Mouse (Mus musculus) CH12.LX (cell line): ENCODE measurements around the gene Calcoco1. TPM values are rescaled to one million over a fixed set of nuclear protein-coding genes. Genes with fewer than 3 reads are reported as not detected.

Experiments
- DNase-seq: peaks from one replicate; pipeline ENCODE4 v3.0.0-alpha.2; 2013; ENCODE audit errors: extremely low read depth
- H3K27ac ChIP-seq: 2 replicates; pipeline ENCODE4 v1.5.1; 2012; ENCODE audit warnings: low read depth, mild to moderate bottlenecking, control low read depth, moderate library complexity; ENCODE audit not compliant: insufficient read depth
- H3K27me3 ChIP-seq: replicated peaks from 2 replicates; pipeline ENCODE3; 2012; ENCODE audit warnings: inconsistent platforms
- H3K36me3 ChIP-seq, 2 experiments: replicated peaks in 1 of 2; 2 replicates each; pipeline versions ENCODE3 to v1.6.1; 2012; ENCODE audit warnings: inconsistent platforms in 1 of 2, low read length in 1 of 2, mild to moderate bottlenecking in 1 of 2, mixed read lengths in 1 of 2, moderate library complexity in 1 of 2; ENCODE audit not compliant: control insufficient read depth in 1 of 2, insufficient read depth in 1 of 2
- H3K4me1 ChIP-seq, 2 experiments: 2 replicates each; pipeline ENCODE4 v1.6.1; 2012; ENCODE audit warnings: inconsistent platforms in 1 of 2, moderate library complexity in 1 of 2; ENCODE audit not compliant: insufficient read depth in 2 of 2, control insufficient read depth in 1 of 2
- H3K4me2 ChIP-seq: 2 replicates; pipeline ENCODE4 v1.6.1; 2012; ENCODE audit warnings: low read depth, mild to moderate bottlenecking, control low read depth; ENCODE audit not compliant: poor library complexity, insufficient read depth, severe bottlenecking
- H3K4me3 ChIP-seq, 3 experiments: fragments of 150-350 bp in 1 of 3; sonication (generic) in 1 of 3; replicated peaks in 1 of 3; 2 replicates each; pipeline versions ENCODE3 to v1.5.1; 2011 to 2012; ENCODE audit warnings: low read depth in 2 of 3, low read length in 2 of 3, mild to moderate bottlenecking in 2 of 3, moderate library complexity in 2 of 3, control low read depth in 1 of 3, improper control_type of control experiment in 1 of 3, inconsistent platforms in 1 of 3, mixed read lengths in 1 of 3; ENCODE audit not compliant: poor library complexity in 1 of 3
- H3K79me2 ChIP-seq: replicated peaks from 2 replicates; pipeline ENCODE4 v1.6.1; 2012; ENCODE audit warnings: mild to moderate bottlenecking, moderate library complexity; ENCODE audit not compliant: control insufficient read depth, poor library complexity, insufficient read depth, severe bottlenecking; ENCODE audit errors: extremely low read depth
- H3K9ac ChIP-seq: 2 replicates; pipeline ENCODE4 v1.6.1; 2012; ENCODE audit warnings: low read depth, mild to moderate bottlenecking, control low read depth, moderate library complexity; ENCODE audit not compliant: insufficient read depth
- H3K9me3 ChIP-seq: replicated peaks from 2 replicates; pipeline ENCODE3; 2012; ENCODE audit warnings: low read length, inconsistent platforms, mixed read lengths
- BHLHE40 ChIP-seq: IDR thresholded peaks from 2 replicates; pipeline ENCODE4 v1.6.1; 2011; ENCODE audit warnings: mild to moderate bottlenecking, low read depth, low read length, improper control_type of control experiment
- CTCF ChIP-seq, 2 experiments: IDR thresholded peaks in 1 of 2; conservative IDR thresholded peaks in 1 of 2; 2 replicates each; pipeline ENCODE4 v1.5.1; 2011 to 2012; ENCODE audit warnings: low read depth in 2 of 2, low read length in 2 of 2, improper control_type of control experiment in 1 of 2, inconsistent platforms in 1 of 2, mild to moderate bottlenecking in 1 of 2, moderate library complexity in 1 of 2
- EP300 ChIP-seq: IDR thresholded peaks from 2 replicates; pipeline ENCODE4 v1.6.1; 2011; ENCODE audit warnings: low read length, improper control_type of control experiment
- GABPA ChIP-seq: IDR thresholded peaks from 2 replicates; pipeline ENCODE4 v1.6.1; 2012; ENCODE audit warnings: low read depth, low read length, improper control_type of control experiment, inconsistent platforms; ENCODE audit not compliant: insufficient replicate concordance
- HCFC1 ChIP-seq: IDR thresholded peaks from 2 replicates; pipeline ENCODE4 v1.6.1; 2012; ENCODE audit warnings: low read depth, mild to moderate bottlenecking, inconsistent platforms, low read length, improper control_type of control experiment
- JUND ChIP-seq: conservative IDR thresholded peaks from 2 replicates; pipeline ENCODE4 v1.6.1; 2011; ENCODE audit warnings: low read depth, low read length, improper control_type of control experiment
- KAT2A ChIP-seq: IDR thresholded peaks from 2 replicates; pipeline ENCODE4 v1.6.1; 2012; ENCODE audit warnings: low read length, improper control_type of control experiment, inconsistent platforms; ENCODE audit not compliant: insufficient replicate concordance
- MAX ChIP-seq: IDR thresholded peaks from 2 replicates; pipeline ENCODE4 v1.6.1; 2011; ENCODE audit warnings: low read length, improper control_type of control experiment
- NRF1 ChIP-seq: IDR thresholded peaks from 2 replicates; pipeline ENCODE4 v1.6.1; 2014; ENCODE audit warnings: low read depth, mild to moderate bottlenecking, inconsistent platforms, low read length, improper control_type of control experiment, moderate library complexity
- POLR2A ChIP-seq: IDR thresholded peaks from 2 replicates; pipeline ENCODE4 v1.6.1; 2011; ENCODE audit warnings: low read depth, mild to moderate bottlenecking, improper control_type of control experiment, low read length
- ZKSCAN1 ChIP-seq: IDR thresholded peaks from 2 replicates; pipeline ENCODE4 v1.6.1; 2012; ENCODE audit warnings: low read depth, inconsistent platforms, low read length, improper control_type of control experiment, borderline replicate concordance
- ZMIZ1 ChIP-seq: IDR thresholded peaks from 2 replicates; pipeline ENCODE4 v1.6.1; 2012; ENCODE audit warnings: low read depth, mild to moderate bottlenecking, inconsistent platforms, low read length, improper control_type of control experiment
- dilution Hi-C: fragments of 300-500 bp; cut with MboI; formaldehyde crosslinking; loops from 2 replicates; pipeline ENCODE4 v1.14.3; 2020; ENCODE audit warnings: low sequenced_read_pairs; ENCODE audit not compliant: extremely low pct_unique_long_range_greater_than_20kb, extremely low pct_ligation_motif_present
- in situ Hi-C: fragments of 300-500 bp; cut with MboI; formaldehyde crosslinking; loops from 3 replicates; pipeline ENCODE4 v1.14.3; 2019; ENCODE audit warnings: low sequenced_read_pairs, low pct_ligation_motif_present, low pct_unique_long_range_greater_than_20kb, mixed read lengths
- polyA plus RNA-seq: library from polyadenylated mRNA; unstranded; fragments of >175 nt; gene quantifications from 2 replicates; pipeline ENCODE4 v1.2.1, GENCODE M21; 2012; ENCODE audit warnings: low read depth; ENCODE audit not compliant: insufficient read length
- total RNA-seq, 2 experiments: library from RNA; depleted of rRNA; stranded (reverse); fragments of 300-350 nt in 1 of 2; fragments of >200 nt in 1 of 2; gene quantifications; 2 replicates each; pipeline ENCODE4 v1.2.3; 2012 to 2014

Gene Calcoco1
- total and polyA plus RNA-seq, 3 experiments: 3.6 to 8.5 (median 7.6) TPM

DNA sequence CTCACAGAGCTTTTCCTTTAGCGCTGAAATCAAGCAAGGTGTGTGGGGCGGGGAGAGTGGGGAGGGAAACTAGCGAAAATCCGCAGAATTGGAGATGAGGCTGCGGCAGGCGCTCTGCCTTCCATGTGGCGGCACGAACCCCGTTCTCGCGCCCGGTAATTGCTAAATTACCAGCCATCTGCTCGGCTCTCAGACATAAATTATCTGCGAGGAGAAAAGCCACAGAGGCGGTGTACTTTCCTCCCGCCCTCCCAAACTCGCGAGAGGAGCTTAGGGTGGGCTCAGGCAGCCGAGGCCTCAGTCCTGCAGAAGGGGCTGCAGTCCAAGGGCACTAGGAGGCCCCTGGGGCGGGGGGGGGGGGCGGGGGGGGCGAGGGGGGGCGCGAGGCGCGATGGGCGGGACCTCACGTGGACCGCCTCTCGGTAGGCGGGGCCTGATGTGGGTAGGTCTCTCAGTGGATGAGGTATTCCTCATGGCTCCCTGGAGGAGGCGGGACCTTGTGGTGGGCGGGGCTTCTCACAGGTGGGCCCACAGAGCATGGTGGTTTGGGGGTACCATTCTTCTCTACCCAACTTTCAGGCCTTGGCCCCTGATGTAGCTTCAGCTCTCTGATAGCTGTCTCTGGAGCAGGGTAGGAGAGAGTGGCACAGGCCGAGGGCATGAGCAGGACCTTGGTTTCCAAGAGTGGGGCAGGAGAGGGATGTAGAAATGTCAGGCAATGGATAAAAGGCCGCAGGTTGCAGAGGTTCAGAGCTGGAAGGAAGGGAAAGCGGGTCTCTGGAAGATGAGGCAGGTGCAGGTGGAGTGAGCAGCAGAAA, 14.4 kb upstream of the Calcoco1 start:
- no peaks in the 10 kb centered on the region for H3K79me2 ChIP-seq
- peaks cover 0 to 5% of the 10 kb centered on the region in 2 experiments; a peak in 2 of 4 replicates for H3K4me1 ChIP-seq
- H3K27ac ChIP-seq: no peak overlapping the region
- dilution Hi-C loops: no loop called here
- TF ChIP-seq JUND: no peak
- TF ChIP-seq ZMIZ1: no peak
- no peak for TF ChIP-seq KAT2A
- TF ChIP-seq ZKSCAN1: no peak
- TF ChIP-seq NRF1: no peak
- TF ChIP-seq HCFC1: no peak
- TF ChIP-seq, all 38 proteins: peak for 0
- H3K4me2 ChIP-seq: no peak overlapping the region
- H3K9me3 ChIP-seq: no peaks in the 10 kb centered on the region
- no peaks in the 10 kb centered on the region for H3K36me3 ChIP-seq
- H3K4me3 ChIP-seq: no peak overlapping the region
- H3K9ac ChIP-seq: no peak overlapping the region
- no peak for DNase-seq
- H3K27me3 ChIP-seq: peaks cover 48% of the 10 kb centered on the region
- in situ Hi-C loops: loop anchor here (25.0 kb wide), 1 partner anchor 426 kb away; the partner anchor contains the start of gene Smug1

DNA sequence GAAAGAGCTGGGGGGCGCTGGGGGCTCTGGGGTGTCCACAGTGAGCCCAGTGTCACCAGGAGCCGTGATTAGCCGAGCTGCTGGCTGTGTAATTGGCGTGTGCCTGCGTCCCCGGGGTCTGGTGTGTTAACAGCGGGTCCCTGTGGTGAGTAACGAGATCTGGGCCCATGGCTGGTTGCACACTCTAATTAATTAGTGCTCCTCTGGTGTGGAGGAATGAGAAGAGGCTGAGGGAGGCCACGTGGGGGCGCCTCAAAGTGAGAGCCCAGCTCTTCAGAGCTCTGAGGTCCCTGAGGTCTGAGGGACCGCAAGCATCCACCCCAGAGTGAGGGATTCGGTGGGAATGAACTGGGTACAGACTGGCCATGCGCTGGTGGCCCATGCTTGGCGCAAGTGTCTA, 13.1 kb upstream of the Calcoco1 start:
- DNase-seq: no peak
- no peak overlapping the region for H3K4me3 ChIP-seq
- peaks cover 43% of the 10 kb centered on the region for H3K27me3 ChIP-seq
- dilution Hi-C loops (no loop called here), in situ Hi-C loops (loop anchor here (25.0 kb wide), 1 partner anchor 427 kb away; the partner anchor contains the start of gene Smug1)
- no peak overlapping the region for H3K4me2 ChIP-seq
- no peak overlapping the region for H3K27ac ChIP-seq
- no peaks in the 10 kb centered on the region for H3K79me2 ChIP-seq
- TF ChIP-seq CTCF (conservative IDR thresholded peaks at IDR 0.05 in 1 of 2, IDR thresholded peaks at IDR 0.05 in 1 of 2; ENCODE audit: low read depth in 2 of 2, low read length in 2 of 2) (peak in 1 of 2 experiments; percentile 49; a peak in 2 of 4 replicates), GABPA (no peak), EP300 (no peak), MAX (no peak), BHLHE40 (no peak), POLR2A (no peak)
- TF ChIP-seq, all 38 proteins: peak for 1
- H3K9ac ChIP-seq: no peak overlapping the region
- H3K36me3 ChIP-seq: no peaks in the 10 kb centered on the region
- no peaks in the 10 kb centered on the region for H3K9me3 ChIP-seq
- H3K4me1 ChIP-seq: peaks cover 0 to 5% of the 10 kb centered on the region in 2 experiments; a peak in 2 of 4 replicates
